Mouse (Mus musculus) lung, embryonic 15.5 days (tissue): Measurements from ENCODE around the gene Mbnl2. TPM values are rescaled to one million over a fixed set of nuclear protein-coding genes. Genes with fewer than 3 reads are reported as not detected.

Experiments
- ATAC-seq: fragments of 200-750 bp; cut with Nextera tagmentation; 2 replicates; pipeline ENCODE4 v1.8.0; 2017; ENCODE audit warnings: moderate number of reproducible peaks, borderline replicate concordance; ENCODE audit not compliant: low FRiP score, low TSS enrichment; ENCODE audit errors: extremely low read depth
- H3K27ac ChIP-seq: fragments of 300-500 bp; sonication (generic); 2 replicates; pipeline ENCODE4 v1.5.1; 2015; ENCODE audit warnings: moderate library complexity, mild to moderate bottlenecking, inconsistent platforms
- H3K27me3 ChIP-seq: fragments of 300-500 bp; sonication (generic); 2 replicates; pipeline ENCODE4 v1.6.1; 2015; ENCODE audit warnings: inconsistent platforms
- H3K36me3 ChIP-seq: fragments of 300-500 bp; sonication (generic); 2 replicates; pipeline ENCODE4 v1.6.1; 2015; ENCODE audit warnings: inconsistent platforms
- H3K4me1 ChIP-seq: fragments of 300-500 bp; sonication (generic); 2 replicates; pipeline ENCODE4 v1.6.1; 2015; ENCODE audit warnings: inconsistent platforms
- H3K4me2 ChIP-seq: fragments of 300-500 bp; sonication (generic); 2 replicates; pipeline ENCODE4 v1.6.1; 2015; ENCODE audit warnings: inconsistent platforms, mild to moderate bottlenecking, moderate library complexity
- H3K4me3 ChIP-seq: fragments of 300-500 bp; sonication (generic); 2 replicates; pipeline ENCODE4 v1.5.1; 2015; ENCODE audit warnings: mild to moderate bottlenecking, inconsistent platforms
- H3K9ac ChIP-seq: fragments of 300-500 bp; sonication (generic); 2 replicates; pipeline ENCODE4 v1.6.1; 2015; ENCODE audit warnings: inconsistent platforms
- H3K9me3 ChIP-seq: fragments of 300-500 bp; sonication (generic); 2 replicates; pipeline ENCODE4 v1.6.1; 2016; ENCODE audit warnings: inconsistent platforms
- WGBS: fragments of 180-500 bp; shearing (Covaris S2); methylation state at CpG from one replicate; pipeline ENCODE4 v1.1.7; 2015; 5-methylcytosine and 5-hydroxymethylcytosine counted together
- polyA plus RNA-seq: library from polyadenylated mRNA; unstranded; fragments of >200 nt; fragmentation: Nextera tagmentation; extraction: Ambion mirVana; gene quantifications from 2 replicates; pipeline ENCODE4 v1.2.1, GENCODE M21; 2015

The Mbnl2 gene
- polyA plus RNA-seq, 1 experiment from 2014 or later: 141 TPM

- H3K4me3 ChIP-seq: peak overlapping the region; percentile 75
- H3K27me3 ChIP-seq: no peaks in the 10 kb centered on the region
- no peak for ATAC-seq
- H3K4me1 ChIP-seq: peaks cover 49% of the 10 kb centered on the region
- H3K4me2 ChIP-seq: peak overlapping the region; percentile 85
- peak overlapping the region; percentile 56 for H3K9ac ChIP-seq
- H3K9me3 ChIP-seq: no peaks in the 10 kb centered on the region
- H3K36me3 ChIP-seq: 0 out of 2 replicates have a peak, but pooled peaks cover 3% of the 10 kb centered on the region
- WGBS: under 1% methylated on average over 10 of the region's 10 CpGs
- H3K27ac ChIP-seq: peak overlapping the region; percentile 97
These were observed 1.0 kb downstream of the Mbnl2 start for GRCm38 (mm10) chr14:120276343-120277080.

DNA sequence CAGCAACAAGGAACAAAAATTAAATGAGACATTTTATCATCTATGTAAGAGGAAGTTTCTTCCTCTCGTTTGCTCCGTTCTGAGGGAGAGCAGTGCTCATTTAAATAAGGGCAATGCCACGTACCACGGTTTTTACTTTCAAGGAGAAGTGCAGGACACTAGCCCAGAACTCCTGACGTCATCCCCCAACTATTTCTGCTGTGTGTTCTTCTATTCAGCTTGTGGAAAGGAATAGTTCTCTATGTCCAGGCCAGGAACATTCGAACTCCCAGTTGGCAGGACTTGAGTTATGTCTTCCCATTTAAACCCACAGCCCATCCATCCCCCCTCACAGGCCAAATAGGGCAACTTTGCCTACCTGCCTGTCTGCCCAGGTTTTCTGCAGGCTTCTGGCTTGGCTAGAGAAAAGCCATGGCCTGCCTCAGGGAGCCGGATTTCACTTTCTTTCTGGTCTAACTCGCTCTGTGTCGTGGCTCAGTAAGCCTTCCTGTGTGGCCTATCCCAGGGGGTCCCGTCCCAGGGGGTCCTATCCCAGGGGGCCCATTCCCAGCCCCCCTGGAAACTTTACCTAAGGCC lies 1.7 kb downstream of the Mbnl2 start:
- Histone ChIP-seq H3K9ac (peak overlapping the region; percentile 56), H3K4me1 (peaks cover 52% of the 10 kb centered on the region), H3K9me3 (no peaks in the 10 kb centered on the region), H3K36me3 (0 out of 2 replicates have a peak, but pooled peaks cover 5% of the 10 kb centered on the region), H3K27ac (peak overlapping the region; percentile 97), H3K4me2 (peak overlapping the region; percentile 85), H3K4me3 (peak overlapping the region; percentile 75), H3K27me3 (no peaks in the 10 kb centered on the region)
- WGBS: 5% methylated on average over 10 of the region's 10 CpGs
- no peak for ATAC-seq

- Histone ChIP-seq H3K27ac (peak overlapping the region; percentile 97), H3K27me3 (no peaks in the 10 kb centered on the region), H3K4me1 (peaks cover 56% of the 10 kb centered on the region), H3K9ac (peak overlapping the region; percentile 56), H3K36me3 (0 out of 2 replicates have a peak, but pooled peaks cover 5% of the 10 kb centered on the region), H3K9me3 (no peaks in the 10 kb centered on the region), H3K4me3 (peak overlapping the region; percentile 75), H3K4me2 (peak overlapping the region; percentile 85)
- ATAC-seq: no peak
- 9% methylated on average over 21 of the region's 21 CpGs for WGBS
These were observed 3.1 kb downstream of the Mbnl2 start for GRCm38 (mm10) chr14:120278290-120279244.

GRCm38 (mm10) chr14:120280136-120280535 lies 4.7 kb downstream of the Mbnl2 start:
- Histone ChIP-seq H3K4me2 (0 out of 2 replicates have a peak overlapping the region, but pooled peaks have one; percentile 85), H3K36me3 (0 out of 2 replicates have a peak, but pooled peaks cover 5% of the 10 kb centered on the region), H3K4me1 (peaks cover 66% of the 10 kb centered on the region), H3K9ac (no peak overlapping the region), H3K27me3 (no peaks in the 10 kb centered on the region), H3K9me3 (no peaks in the 10 kb centered on the region), H3K27ac (peak overlapping the region; percentile 97), H3K4me3 (no peak overlapping the region)
- ATAC-seq: no peak

- Histone ChIP-seq H3K27me3 (no peaks in the 10 kb centered on the region), H3K4me1 (peaks cover 79% of the 10 kb centered on the region), H3K4me3 (no peak overlapping the region), H3K9ac (no peak overlapping the region), H3K4me2 (no peak overlapping the region), H3K36me3 (0 out of 2 replicates have a peak, but pooled peaks cover 9% of the 10 kb centered on the region), H3K27ac (no peak overlapping the region), H3K9me3 (no peaks in the 10 kb centered on the region)
- 69% methylated on average over 8 of the region's 8 CpGs for WGBS
- ATAC-seq: no peak
These were observed 8.3 kb downstream of the Mbnl2 start for GRCm38 (mm10) chr14:120283787-120284186.

GRCm38 (mm10) chr14:120284504-120284903 lies 9.0 kb downstream of the Mbnl2 start:
- 75% methylated on average over 5 of the region's 5 CpGs for WGBS
- Histone ChIP-seq H3K4me3 (no peak overlapping the region), H3K27me3 (no peaks in the 10 kb centered on the region), H3K36me3 (0 out of 2 replicates have a peak, but pooled peaks cover 9% of the 10 kb centered on the region), H3K9ac (no peak overlapping the region), H3K9me3 (no peaks in the 10 kb centered on the region), H3K4me2 (no peak overlapping the region), H3K27ac (no peak overlapping the region), H3K4me1 (peaks cover 79% of the 10 kb centered on the region)
- ATAC-seq: no peak

- peaks cover 75% of the 10 kb centered on the region for H3K4me1 ChIP-seq
- H3K4me2 ChIP-seq: peak overlapping the region; percentile 4; the same call in 1 of the 2 replicates
- ATAC-seq: peak; percentile 39; the same call in 1 of the 2 replicates
- no peak overlapping the region for H3K4me3 ChIP-seq
- peak overlapping the region; percentile 69 for H3K27ac ChIP-seq
- no peak overlapping the region for H3K9ac ChIP-seq
- 43% methylated on average over 21 of the region's 21 CpGs for WGBS
- H3K9me3 ChIP-seq: no peaks in the 10 kb centered on the region
- H3K36me3 ChIP-seq: peaks cover 7% of the 10 kb centered on the region; the same call in 1 of the 2 replicates
- no peaks in the 10 kb centered on the region for H3K27me3 ChIP-seq
These were observed 11.9 kb downstream of the Mbnl2 start for GRCm38 (mm10) chr14:120287121-120287986.

DNA sequence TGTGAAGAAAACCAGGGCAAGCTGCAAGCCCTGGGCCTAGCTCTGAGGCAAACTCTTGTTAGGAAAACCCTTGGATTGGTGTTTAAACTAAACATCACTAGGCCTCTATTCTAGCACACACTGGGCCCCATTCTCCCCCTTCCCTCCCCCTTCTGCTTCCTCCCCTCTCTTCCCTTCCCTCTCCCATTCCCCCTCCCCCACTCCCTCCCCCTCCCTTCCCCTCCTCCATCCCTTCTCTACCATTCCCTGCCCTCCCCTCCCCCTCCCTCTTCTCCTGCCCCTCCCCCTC lies 12.5 kb downstream of the Mbnl2 start:
- peak overlapping the region; percentile 69 for H3K27ac ChIP-seq
- peak overlapping the region; percentile 4; the same call in 1 of the 2 replicates for H3K4me2 ChIP-seq
- H3K36me3 ChIP-seq: peaks cover 7% of the 10 kb centered on the region; the same call in 1 of the 2 replicates
- H3K4me3 ChIP-seq: no peak overlapping the region
- no peak overlapping the region for H3K9ac ChIP-seq
- H3K4me1 ChIP-seq: peaks cover 77% of the 10 kb centered on the region
- no peaks in the 10 kb centered on the region for H3K9me3 ChIP-seq
- ATAC-seq: no peak
- H3K27me3 ChIP-seq: no peaks in the 10 kb centered on the region

DNA sequence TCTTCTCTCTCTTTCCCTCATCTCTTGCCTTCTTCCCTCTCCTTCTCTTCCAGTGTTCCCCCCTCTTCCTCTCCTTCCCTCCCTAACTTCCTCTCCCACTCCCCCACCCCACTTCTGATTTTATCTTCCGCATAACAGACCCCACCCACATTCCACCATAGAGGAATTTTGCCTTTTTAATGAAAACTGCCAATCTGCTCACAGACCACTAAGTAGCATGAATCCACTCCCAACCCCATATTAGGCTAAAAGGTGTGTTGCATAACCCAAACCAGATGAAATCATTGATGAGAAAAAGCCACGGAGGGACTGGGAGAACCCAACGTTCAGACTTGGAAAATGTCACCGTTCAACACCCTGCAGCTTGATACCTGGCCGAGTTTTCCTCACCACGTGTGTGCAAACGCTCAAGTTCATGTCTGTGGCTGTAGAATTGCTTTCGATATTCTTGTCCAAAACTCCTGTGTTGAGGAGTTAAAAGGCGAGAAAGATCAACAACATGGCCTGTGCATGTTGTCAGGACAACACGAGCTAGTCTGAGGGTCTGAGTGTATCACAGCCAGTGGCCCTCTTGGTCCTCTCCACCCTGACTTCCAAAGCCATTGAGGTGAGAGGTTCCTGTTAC lies 13.0 kb downstream of the Mbnl2 start:
- no peak for ATAC-seq
- no peak overlapping the region for H3K4me2 ChIP-seq
- peak overlapping the region; percentile 60 for H3K27ac ChIP-seq
- H3K4me3 ChIP-seq: no peak overlapping the region
- H3K9me3 ChIP-seq: no peaks in the 10 kb centered on the region
- no peak overlapping the region for H3K9ac ChIP-seq
- H3K4me1 ChIP-seq: peaks cover 82% of the 10 kb centered on the region
- peaks cover 7% of the 10 kb centered on the region; the same call in 1 of the 2 replicates for H3K36me3 ChIP-seq
- H3K27me3 ChIP-seq: no peaks in the 10 kb centered on the region
- WGBS: 64% methylated on average over 10 of the region's 10 CpGs

DNA sequence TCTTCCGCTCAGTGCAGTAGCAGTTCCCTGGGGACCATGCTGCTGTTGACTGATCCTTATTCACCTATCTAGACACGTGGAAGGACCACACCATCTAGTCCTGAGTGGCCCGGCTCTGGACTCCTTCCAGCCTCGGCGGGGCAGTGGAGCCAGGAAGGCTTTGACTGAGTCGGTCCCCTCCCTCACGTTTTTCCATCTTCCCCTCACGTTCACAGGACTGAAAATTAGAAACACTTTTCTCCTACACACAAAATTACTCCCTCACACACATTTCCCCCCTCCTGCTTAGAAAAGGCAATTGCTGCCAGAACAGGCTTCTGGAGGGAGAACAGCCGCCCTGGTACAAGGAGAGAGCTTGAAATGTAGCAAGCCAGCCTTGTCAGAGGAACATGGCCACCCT lies 13.6 kb downstream of the Mbnl2 start:
- peaks cover 7% of the 10 kb centered on the region; the same call in 1 of the 2 replicates for H3K36me3 ChIP-seq
- H3K4me3 ChIP-seq: no peak overlapping the region
- H3K9me3 ChIP-seq: no peaks in the 10 kb centered on the region
- H3K4me2 ChIP-seq: no peak overlapping the region
- H3K27ac ChIP-seq: peak overlapping the region; percentile 60
- H3K9ac ChIP-seq: no peak overlapping the region
- 54% methylated on average over 9 of the region's 9 CpGs for WGBS
- ATAC-seq: no peak
- no peaks in the 10 kb centered on the region for H3K27me3 ChIP-seq
- peaks cover 83% of the 10 kb centered on the region for H3K4me1 ChIP-seq
